Mouse (Mus musculus) neural tube, embryonic 12.5 days (tissue): ENCODE measurements around the gene Lonrf3. TPM values are rescaled to one million over a fixed set of nuclear protein-coding genes. Genes with fewer than 3 reads are reported as not detected.

Source experiments
- ATAC-seq: fragments of 200-750 bp; cut with Nextera tagmentation; 2 replicates; pipeline ENCODE4 v1.8.0; 2017; ENCODE audit warnings: low read depth, mild to moderate bottlenecking, moderate TSS enrichment, moderate library complexity; ENCODE audit not compliant: low FRiP score
- H3K27ac ChIP-seq: fragments of 300-500 bp; sonication (generic); 2 replicates; pipeline ENCODE4 v1.5.1; 2016
- H3K27me3 ChIP-seq: fragments of 300-500 bp; sonication (generic); replicated peaks from 2 replicates; pipeline ENCODE4 v1.6.1; 2016; ENCODE audit warnings: mild to moderate bottlenecking
- H3K36me3 ChIP-seq: fragments of 300-500 bp; sonication (generic); 2 replicates; pipeline ENCODE4 v1.6.1; 2016; ENCODE audit warnings: mild to moderate bottlenecking
- H3K4me1 ChIP-seq: fragments of 300-500 bp; sonication (generic); 2 replicates; pipeline ENCODE4 v1.6.1; 2016
- H3K4me2 ChIP-seq: fragments of 300-500 bp; sonication (generic); replicated peaks from 2 replicates; pipeline ENCODE4 v1.6.1; 2016; ENCODE audit warnings: mild to moderate bottlenecking
- H3K4me3 ChIP-seq: fragments of 300-500 bp; sonication (generic); 2 replicates; pipeline ENCODE4 v1.5.1; 2016
- H3K9ac ChIP-seq: fragments of 300-500 bp; sonication (generic); 2 replicates; pipeline ENCODE4 v1.6.1; 2016; ENCODE audit warnings: mild to moderate bottlenecking
- H3K9me3 ChIP-seq: fragments of 300-500 bp; sonication (generic); 2 replicates; pipeline ENCODE4 v1.6.1; 2016; ENCODE audit warnings: mild to moderate bottlenecking
- WGBS: fragments of 180-500 bp; shearing (Covaris S2); methylation state at CpG from one replicate; pipeline ENCODE4 v1.1.7; 2016; 5-methylcytosine and 5-hydroxymethylcytosine counted together
- polyA plus RNA-seq: library from polyadenylated mRNA; unstranded; fragments of >200 nt; fragmentation: Nextera tagmentation; extraction: Ambion mirVana; gene quantifications from 2 replicates; pipeline ENCODE4 v1.2.1, GENCODE M21; 2016

The Lonrf3 gene
- polyA plus RNA-seq = 0.74 and 1.1 TPM in 2 replicates

- Histone ChIP-seq H3K27ac (no peak within 1 kb of the TSS), H3K36me3 (no peaks in the 10 kb centered on the region), H3K9me3 (no peaks in the 10 kb centered on the region), H3K4me1 (no peaks in the 10 kb centered on the region), H3K27me3 (peaks cover 7% of the 10 kb centered on the region; the same call in 1 of the 2 replicates), H3K9ac (peak within 1 kb of the TSS; percentile 42), H3K4me3 (peak within 1 kb of the TSS; percentile 41), H3K4me2 (peak within 1 kb of the TSS; percentile 83)
- ATAC-seq = peak; percentile 85
- 19% methylated on average over 68 of the region's 68 CpGs for WGBS
These were observed at the start of gene Lonrf3 for GRCm38 (mm10) chrX:36328271-36329039. Gene Lonrf3, plus strand, starts transcription at chrX:36328353.

- H3K9ac ChIP-seq = no peak overlapping the region
- H3K4me1 ChIP-seq = no peaks in the 10 kb centered on the region
- no peaks in the 10 kb centered on the region for H3K27me3 ChIP-seq
- 63% methylated on average over 1 of the region's 1 CpGs for WGBS
- no peak overlapping the region for H3K27ac ChIP-seq
- H3K4me3 ChIP-seq = no peak overlapping the region
- no peaks in the 10 kb centered on the region for H3K36me3 ChIP-seq
- ATAC-seq = no peak
- no peak overlapping the region for H3K4me2 ChIP-seq
- no peaks in the 10 kb centered on the region for H3K9me3 ChIP-seq
These were observed 49.4 kb upstream of the Lonrf3 start for GRCm38 (mm10) chrX:36278750-36279149.

DNA sequence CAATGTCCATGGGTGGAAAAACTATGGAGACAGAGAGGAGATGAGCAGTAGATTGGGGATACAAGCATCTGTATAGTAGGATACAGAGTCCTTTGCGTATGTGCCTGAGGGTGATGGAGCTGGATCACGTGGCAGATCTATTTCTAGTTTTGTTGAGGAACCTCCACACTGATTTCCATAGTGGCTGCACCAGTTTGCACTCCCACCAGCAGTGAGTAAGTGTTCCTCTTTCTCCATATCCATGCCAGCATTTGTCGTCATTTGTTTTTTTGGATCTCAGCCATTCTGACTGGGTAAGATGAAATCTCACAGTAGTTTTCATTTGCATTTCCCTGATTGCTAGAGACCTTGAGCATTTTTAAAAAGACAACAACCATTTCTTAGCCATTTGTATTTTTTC, 16.7 kb upstream of the Lonrf3 start:
- WGBS = 88% methylated on average over 3 of the region's 3 CpGs
- no peaks in the 10 kb centered on the region for H3K9me3 ChIP-seq
- H3K4me2 ChIP-seq = no peak overlapping the region
- no peaks in the 10 kb centered on the region for H3K4me1 ChIP-seq
- H3K27ac ChIP-seq = no peak overlapping the region
- no peak for ATAC-seq
- H3K4me3 ChIP-seq = no peak overlapping the region
- H3K9ac ChIP-seq = no peak overlapping the region
- no peaks in the 10 kb centered on the region for H3K27me3 ChIP-seq
- no peaks in the 10 kb centered on the region for H3K36me3 ChIP-seq

DNA sequence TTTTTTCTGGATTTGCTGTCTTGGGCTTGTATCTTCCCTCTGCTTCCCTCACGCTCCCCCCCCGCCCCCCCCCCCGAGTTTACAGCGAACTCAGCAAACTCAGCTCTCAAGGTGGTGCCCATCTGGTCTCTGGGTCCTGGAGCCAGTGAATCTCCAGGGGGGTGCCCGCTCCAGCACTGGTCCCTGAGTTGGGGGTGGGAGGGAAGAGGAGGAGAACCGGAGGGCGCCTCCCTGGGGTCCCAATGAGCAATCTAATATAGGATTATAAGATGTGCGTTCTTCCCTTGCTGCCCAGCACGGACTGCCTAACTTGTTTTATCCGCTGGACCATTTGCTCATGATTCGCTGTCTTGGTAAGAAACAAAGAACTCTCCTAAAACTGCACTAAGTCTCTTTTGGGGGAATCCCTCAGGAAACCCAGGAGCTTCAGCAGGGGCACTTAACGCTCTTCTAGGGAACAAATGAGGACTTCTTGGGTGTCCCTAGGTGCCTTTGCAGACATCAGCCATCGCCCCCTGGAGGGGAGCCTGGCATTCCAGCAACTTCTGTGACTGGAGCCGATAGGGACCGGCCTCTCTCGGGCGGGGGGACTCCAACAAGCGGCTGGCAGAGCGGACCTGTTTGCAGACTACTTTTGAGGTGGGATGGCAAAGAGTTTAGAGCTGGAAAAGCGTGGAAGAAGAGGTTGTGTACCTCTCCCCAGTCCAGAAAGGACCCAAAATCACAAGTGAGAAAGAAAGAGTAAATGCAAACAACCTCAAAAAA, 480 bp upstream of the Lonrf3 start:
- peak; percentile 43; the same call in 1 of the 2 replicates for ATAC-seq
- H3K9me3 ChIP-seq = no peaks in the 10 kb centered on the region
- H3K4me1 ChIP-seq = no peaks in the 10 kb centered on the region
- no peak overlapping the region for H3K27ac ChIP-seq
- H3K9ac ChIP-seq = no peak overlapping the region
- WGBS = 14% methylated on average over 20 of the region's 20 CpGs
- no peaks in the 10 kb centered on the region for H3K36me3 ChIP-seq
- 0 out of 2 replicates have a peak overlapping the region, but pooled peaks have one; percentile 41 for H3K4me3 ChIP-seq
- H3K27me3 ChIP-seq = peaks cover 7% of the 10 kb centered on the region; the same call in 1 of the 2 replicates
- peak overlapping the region; percentile 83 for H3K4me2 ChIP-seq

DNA sequence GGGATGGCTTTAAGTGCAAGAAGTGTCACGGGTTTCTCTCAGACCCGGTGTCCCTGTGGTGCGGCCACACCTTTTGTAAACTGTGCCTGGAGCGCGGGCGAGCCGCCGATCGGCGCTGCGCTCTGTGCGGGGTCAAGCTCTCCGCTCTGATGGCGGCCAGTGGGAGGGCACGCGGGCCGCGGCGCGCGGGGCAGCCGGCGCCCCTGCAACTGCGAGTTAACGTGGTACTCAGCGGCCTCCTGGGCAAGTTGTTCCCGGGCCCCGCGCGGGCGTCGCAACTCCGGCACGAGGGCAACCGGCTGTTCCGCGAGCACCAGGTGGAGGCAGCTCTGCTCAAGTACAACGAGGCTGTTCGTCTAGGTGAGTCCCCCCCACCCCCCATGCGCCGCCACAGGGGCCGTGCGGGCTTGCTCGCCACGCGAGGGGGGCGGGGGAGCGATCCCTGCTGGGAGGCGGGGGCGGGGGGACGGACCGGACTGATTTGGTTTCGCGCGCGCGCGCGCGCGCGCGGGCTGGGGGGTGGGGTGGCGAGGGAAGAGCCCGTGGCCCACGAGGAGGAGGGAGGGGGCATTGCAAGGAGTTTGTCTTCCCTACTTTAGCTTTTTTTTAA, 992 bp downstream of the Lonrf3 start:
- Histone ChIP-seq H3K4me2 (peak overlapping the region; percentile 83), H3K9me3 (no peaks in the 10 kb centered on the region), H3K27me3 (peaks cover 7% of the 10 kb centered on the region; the same call in 1 of the 2 replicates), H3K9ac (peak overlapping the region; percentile 42), H3K4me3 (peak overlapping the region; percentile 41), H3K36me3 (no peaks in the 10 kb centered on the region), H3K27ac (no peak overlapping the region), H3K4me1 (no peaks in the 10 kb centered on the region)
- WGBS = 20% methylated on average over 61 of the region's 66 CpGs
- peak; percentile 40 for ATAC-seq

DNA sequence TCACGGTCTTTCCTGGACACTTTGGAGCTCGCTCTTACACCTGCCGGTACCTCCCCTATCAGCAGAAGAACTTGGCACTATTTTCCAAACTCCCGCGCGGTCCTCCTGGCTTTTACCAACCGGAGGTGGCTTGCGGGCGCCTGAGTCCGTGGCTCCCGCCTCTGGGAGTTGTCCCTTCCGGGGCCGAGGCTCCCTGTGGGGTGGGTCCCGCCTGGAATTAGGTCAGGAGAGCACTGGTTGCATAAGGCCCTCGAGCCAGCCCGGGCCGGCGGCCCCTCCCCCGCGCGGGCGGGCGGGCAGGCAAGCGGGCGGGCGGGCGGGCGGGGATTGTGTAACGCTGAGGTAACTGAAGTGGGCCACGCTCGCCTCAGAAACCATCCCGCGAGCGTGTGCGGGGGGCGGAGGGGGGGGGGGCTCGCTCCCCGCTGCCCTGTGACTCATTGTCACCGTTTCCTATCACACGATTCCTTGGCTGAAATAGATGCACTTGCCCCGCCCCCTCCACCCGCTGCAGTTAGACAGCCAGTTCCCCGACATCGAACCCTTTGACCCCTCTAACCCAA, 1.8 kb downstream of the Lonrf3 start:
- no peaks in the 10 kb centered on the region for H3K9me3 ChIP-seq
- H3K27ac ChIP-seq = no peak overlapping the region
- H3K4me3 ChIP-seq = peak overlapping the region; percentile 41
- H3K9ac ChIP-seq = no peak overlapping the region
- ATAC-seq = 0 out of 2 replicates have a peak, but pooled peaks have one; percentile 35
- peaks cover 7% of the 10 kb centered on the region; the same call in 1 of the 2 replicates for H3K27me3 ChIP-seq
- 21% methylated on average over 26 of the region's 44 CpGs for WGBS
- H3K36me3 ChIP-seq = no peaks in the 10 kb centered on the region
- H3K4me2 ChIP-seq = peak overlapping the region; percentile 83
- no peaks in the 10 kb centered on the region for H3K4me1 ChIP-seq

DNA sequence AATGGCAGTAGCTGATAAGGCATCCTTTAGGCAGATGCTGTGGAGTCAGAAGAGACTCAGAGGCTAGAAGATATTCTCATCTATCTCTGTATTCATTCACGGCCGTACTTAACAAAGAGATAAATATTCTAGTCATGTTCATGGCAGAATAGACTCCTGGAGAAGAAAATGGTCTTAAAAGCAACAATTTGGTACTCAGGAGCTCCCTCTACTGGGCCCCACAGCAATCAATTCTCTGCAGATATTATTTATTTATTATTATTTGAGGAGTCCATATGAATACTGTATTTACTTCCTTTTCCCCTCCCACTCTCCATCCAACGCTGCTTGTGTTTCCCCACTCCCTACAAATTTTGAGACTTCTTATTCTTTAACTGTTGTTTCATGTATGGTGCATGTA, 24.3 kb downstream of the Lonrf3 start:
- no peak overlapping the region for H3K4me3 ChIP-seq
- no peak overlapping the region for H3K9ac ChIP-seq
- H3K4me2 ChIP-seq = no peak overlapping the region
- H3K36me3 ChIP-seq = no peaks in the 10 kb centered on the region
- H3K4me1 ChIP-seq = no peaks in the 10 kb centered on the region
- no peak for ATAC-seq
- no peaks in the 10 kb centered on the region for H3K9me3 ChIP-seq
- no peaks in the 10 kb centered on the region for H3K27me3 ChIP-seq
- 59% methylated on average over 3 of the region's 3 CpGs for WGBS
- no peak overlapping the region for H3K27ac ChIP-seq

GRCm38 (mm10) chrX:36385340-36385739, 57.2 kb downstream of the Lonrf3 start:
- no peaks in the 10 kb centered on the region for H3K4me1 ChIP-seq
- H3K27me3 ChIP-seq = no peaks in the 10 kb centered on the region
- no peak overlapping the region for H3K4me3 ChIP-seq
- H3K27ac ChIP-seq = no peak overlapping the region
- no peaks in the 10 kb centered on the region for H3K9me3 ChIP-seq
- no peaks in the 10 kb centered on the region for H3K36me3 ChIP-seq
- no peak overlapping the region for H3K4me2 ChIP-seq
- no peak for ATAC-seq
- no peak overlapping the region for H3K9ac ChIP-seq

GRCm38 (mm10) chrX:36389971-36390370, 61.8 kb downstream of the Lonrf3 start:
- 64% methylated on average over 3 of the region's 3 CpGs for WGBS
- H3K27ac ChIP-seq = no peak overlapping the region
- no peaks in the 10 kb centered on the region for H3K36me3 ChIP-seq
- no peak overlapping the region for H3K9ac ChIP-seq
- no peaks in the 10 kb centered on the region for H3K4me1 ChIP-seq
- no peak for ATAC-seq
- no peak overlapping the region for H3K4me3 ChIP-seq
- no peaks in the 10 kb centered on the region for H3K27me3 ChIP-seq
- no peaks in the 10 kb centered on the region for H3K9me3 ChIP-seq
- H3K4me2 ChIP-seq = no peak overlapping the region

DNA sequence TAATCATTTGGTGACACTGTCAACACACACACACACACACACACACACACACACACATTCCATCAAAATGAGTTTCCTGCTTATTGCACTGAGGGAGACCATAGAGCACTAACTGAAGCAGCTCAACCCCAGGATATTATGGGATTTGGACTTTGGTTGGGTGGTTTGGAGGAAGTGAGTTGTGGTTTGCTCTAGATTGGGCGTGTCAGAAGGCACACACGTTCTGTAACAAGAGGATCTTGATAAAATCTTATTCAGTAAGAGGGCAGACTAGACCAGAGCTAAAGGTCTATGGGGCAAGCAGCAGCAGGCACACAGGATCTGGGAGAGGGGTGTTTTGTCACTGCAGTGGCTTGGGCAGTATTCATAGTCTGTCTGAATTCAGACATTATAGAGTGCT, 62.4 kb downstream of the Lonrf3 start:
- H3K27me3 ChIP-seq = no peaks in the 10 kb centered on the region
- H3K9me3 ChIP-seq = no peaks in the 10 kb centered on the region
- H3K4me3 ChIP-seq = no peak overlapping the region
- H3K36me3 ChIP-seq = no peaks in the 10 kb centered on the region
- 80% methylated on average over 2 of the region's 2 CpGs for WGBS
- no peaks in the 10 kb centered on the region for H3K4me1 ChIP-seq
- H3K4me2 ChIP-seq = no peak overlapping the region
- H3K27ac ChIP-seq = no peak overlapping the region
- no peak overlapping the region for H3K9ac ChIP-seq
- ATAC-seq = no peak

- H3K27me3 ChIP-seq = no peaks in the 10 kb centered on the region
- H3K4me3 ChIP-seq = no peak overlapping the region
- no peaks in the 10 kb centered on the region for H3K4me1 ChIP-seq
- H3K4me2 ChIP-seq = no peak overlapping the region
- ATAC-seq = no peak
- H3K9ac ChIP-seq = no peak overlapping the region
- H3K36me3 ChIP-seq = no peaks in the 10 kb centered on the region
- H3K9me3 ChIP-seq = no peaks in the 10 kb centered on the region
- WGBS = 75% methylated on average over 6 of the region's 6 CpGs
- no peak overlapping the region for H3K27ac ChIP-seq
These were observed 64.5 kb downstream of the Lonrf3 start for GRCm38 (mm10) chrX:36392672-36393071.

- no peak overlapping the region for H3K27ac ChIP-seq
- no peak overlapping the region for H3K4me2 ChIP-seq
- no peak overlapping the region for H3K9ac ChIP-seq
- H3K36me3 ChIP-seq = no peaks in the 10 kb centered on the region
- 64% methylated on average over 6 of the region's 6 CpGs for WGBS
- H3K4me1 ChIP-seq = no peaks in the 10 kb centered on the region
- H3K4me3 ChIP-seq = no peak overlapping the region
- H3K9me3 ChIP-seq = no peaks in the 10 kb centered on the region
- H3K27me3 ChIP-seq = no peaks in the 10 kb centered on the region
- no peak for ATAC-seq
These were observed 65.1 kb downstream of the Lonrf3 start for GRCm38 (mm10) chrX:36393279-36393678.
